ENCODE assay signal across 14 mouse cellular contexts in the genomic region with DNA sequence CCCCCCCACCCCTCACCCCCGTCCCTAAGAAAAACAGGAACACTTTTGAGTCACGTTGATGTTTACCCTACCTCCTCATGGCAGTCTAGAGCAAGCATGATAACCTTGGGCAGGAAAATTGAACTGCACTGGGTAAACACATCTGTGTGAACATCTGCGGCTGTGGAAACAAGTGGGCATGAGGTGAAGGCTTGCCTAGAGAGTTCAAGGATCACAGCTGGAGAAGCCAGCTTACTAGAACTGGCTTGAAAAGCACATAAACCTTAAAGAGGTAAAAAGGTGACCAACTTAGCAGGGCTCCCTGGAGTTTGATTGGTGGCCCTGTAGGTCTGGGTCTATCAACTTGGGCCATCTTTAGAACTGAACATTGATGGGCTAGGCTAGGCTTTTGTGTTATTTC. TPM values are rescaled to one million over a fixed set of nuclear protein-coding genes. Genes with fewer than 3 reads are reported as not detected.
"Had no signal": no experiment of that assay in that cellular context is flagged by ENCODE, and none has a peak within 500 bp of the region (broad histone marks: within the 10 kb centered on the region; RNA-seq: fewer than 3 reads in every experiment).

No protein-coding gene starts in this region.

- H3K27me3 ChIP-seq: limb, embryonic 15.5 days; midbrain, embryonic 13.5 days; neural tube, embryonic 12.5 days had no signal

- ATAC-seq: intestine, embryonic 16.5 days; lung, postnatal 0 days; midbrain, embryonic 13.5 days had no signal

- H3K27ac ChIP-seq: left cerebral cortex, adult 2 months; limb, embryonic 15.5 days; midbrain, embryonic 13.5 days; neural tube, embryonic 12.5 days had no signal

- H3K4me2 ChIP-seq: limb, embryonic 15.5 days; midbrain, embryonic 13.5 days; neural tube, embryonic 12.5 days had no signal

- H3K36me3 ChIP-seq: limb, embryonic 15.5 days; midbrain, embryonic 13.5 days; neural tube, embryonic 12.5 days had no signal

- H3K4me3 ChIP-seq: left cerebral cortex, adult 2 months; limb, embryonic 15.5 days; midbrain, embryonic 13.5 days; neural tube, embryonic 12.5 days had no signal

- H3K9me3 ChIP-seq: limb, embryonic 15.5 days; midbrain, embryonic 13.5 days; neural tube, embryonic 12.5 days had no signal

- H3K4me1 ChIP-seq: midbrain, embryonic 13.5 days; neural tube, embryonic 12.5 days had no signal

- H3K9ac ChIP-seq: limb, embryonic 15.5 days; midbrain, embryonic 13.5 days; neural tube, embryonic 12.5 days had no signal

- DNase-seq: kidney, adult 9 months; kidney, postnatal 25 days; lung, adult 2 months; right cerebral cortex, postnatal 4 days; thymus, postnatal 4 days had no signal

RNA-seq across cellular contexts. Expression of a gene that starts 58.5 kb away (rescaled TPM):
- total RNA-seq: megakaryocyte progenitor cell, adult 5-6 weeks; midbrain, postnatal 0 days; neutrophil, adult 5-6 weeks had no signal
- polyA plus RNA-seq: midbrain, embryonic 13.5 days; midbrain, postnatal 0 days; neural tube, embryonic 12.5 days had no signal
